12 mouse cellular contexts compared by ENCODE assay signal in genomic region chr19:53734845-53735244, GRCm38 (mm10). TPM values are rescaled to one million over a fixed set of nuclear protein-coding genes. Genes with fewer than 3 reads are reported as not detected.
DNase-seq lines count a peak whose midpoint lies in the region; ATAC-seq and TF ChIP-seq lines count a peak whose summit lies in the region.
"Had no signal": no experiment of that assay in that cellular context is flagged by ENCODE, and none has a peak within 500 bp of the region (broad histone marks: within the 10 kb centered on the region; RNA-seq: fewer than 3 reads in every experiment).

No protein-coding gene starts in this region.

- no peaks in the 10 kb centered on the region for H3K9me3 ChIP-seq in liver, embryonic 14.5 days (ENCODE audit: control insufficient read depth, low read length)
- H3K9me3 ChIP-seq: megakaryocyte, embryonic 14.5 days had no signal

- no peak for TF ChIP-seq EP300 in liver, embryonic 14.5 days (IDR thresholded peaks at IDR 0.05; ENCODE audit: low read depth)

- H3K4me3 ChIP-seq in liver, embryonic 14.5 days (ENCODE audit: insufficient read depth in 1 of 2, low read depth in 2 of 2, low read length in 2 of 2) = no peak overlapping the region
- H3K4me3 ChIP-seq: megakaryocyte, embryonic 14.5 days had no signal

- no peak for TF ChIP-seq POLR2A in brain, embryonic 14.5 days (IDR thresholded peaks at IDR 0.05; ENCODE audit: borderline replicate concordance, extremely low read depth, insufficient read depth, insufficient read length, poor library complexity, severe bottlenecking)

- no peak overlapping the region for H3K9ac ChIP-seq in liver, embryonic 14.5 days (replicated peaks)

- no peaks in the 10 kb centered on the region for H3K27me3 ChIP-seq in liver, embryonic 14.5 days (ENCODE audit: control insufficient read depth, insufficient read depth, low read length)

- peak; percentile 63 for TF ChIP-seq CTCF in liver, embryonic 14.5 days (IDR thresholded peaks at IDR 0.05; ENCODE audit: low read depth)
- peak; percentile 50; the same call in 1 of the 2 replicates for TF ChIP-seq CTCF in brain, embryonic 14.5 days (IDR thresholded peaks at IDR 0.05; ENCODE audit: borderline replicate concordance, extremely low read depth, insufficient read depth, insufficient read length)

- 48% methylated on average over 5 of the region's 5 CpGs for WGBS in liver, embryonic 14.5 days (ENCODE audit: insufficient replicate concordance)

- H3K27ac ChIP-seq in liver, embryonic 14.5 days = no peak overlapping the region

- peak; percentile 38 for DNase-seq in adrenal gland, postnatal 14 days
- no peak for DNase-seq in adrenal gland, adult 2 months
- DNase-seq in liver, embryonic 14.5 days (ENCODE audit: low read depth in 3 of 3, low spot score in 3 of 3) = no peak
- DNase-seq in liver = no peak
- DNase-seq in A20 (ENCODE audit: low read depth, low spot score) = peak; percentile 33
- no peak for DNase-seq in brain, embryonic 14.5 days (ENCODE audit: low read depth)
- no peak for DNase-seq in right cerebral cortex, postnatal 4 days
- DNase-seq in gastrocnemius, postnatal 36 days = no peak
- DNase-seq: cerebellum, adult 11-12 months; right cerebral cortex, postnatal 25 days had no signal

- intact Hi-C loops in gastrocnemius, postnatal 36 days (cut with DNase I) = no loop called here

- no peak overlapping the region for H3K4me2 ChIP-seq in liver, embryonic 14.5 days (ENCODE audit: low read depth)

- H3K36me3 ChIP-seq in liver, embryonic 14.5 days (replicated peaks; ENCODE audit: control insufficient read depth, insufficient read depth, low read depth) = no peaks in the 10 kb centered on the region

- H3K4me1 ChIP-seq in liver, embryonic 14.5 days (replicated peaks; ENCODE audit: control insufficient read depth in 2 of 2, insufficient read depth in 2 of 2, low read length in 1 of 2) = peaks cover 0 to 3% of the 10 kb centered on the region in 2 experiments; a peak in 1 of 4 replicates

- ATAC-seq in liver, embryonic 14.5 days (ENCODE audit: insufficient read depth) = no peak
- ATAC-seq: inflammation-experienced regulatory T-cells, adult 6 months had no signal

RNA-seq across cellular contexts. Expression of gene Rbm20, which starts 57.7 kb away (rescaled TPM):
- total RNA-seq in adrenal gland, postnatal 14 days (2021) = 1.3 TPM in 2 replicates
- 1 to 10 TPM; 1.2 to 2.0 TPM for total RNA-seq in adrenal gland, adult 2 months (2021)
- 0.49 and 1.0 TPM in 2 replicates for polyA plus RNA-seq in adrenal gland, adult 2 months (2012; rRNA removed)
- 0.04 and 0.08 TPM in 2 replicates for polyA plus RNA-seq in liver, embryonic 14.5 days (2012; rRNA removed)
- polyA plus RNA-seq in liver, embryonic 14.5 days (2014; fragmentation: Nextera tagmentation; extraction: Ambion mirVana) = 0.18 TPM in 2 replicates
- 1.5 and 3.8 TPM in 2 replicates for polyA plus RNA-seq in brain, embryonic 14.5 days (2012; rRNA removed)
- total RNA-seq in gastrocnemius, postnatal 36 days (2021) = 10 to 100 TPM; 73.8 to 83.8 TPM

Comparison
In these comparisons a context has a peak if more than half of its experiments do, and no peak if none do; other contexts are left out.
1. DNase-seq: peak in adrenal gland, postnatal 14 days (single experiment) and A20 (single experiment); none in adrenal gland, adult 2 months (single experiment), liver, embryonic 14.5 days (0 of 3), liver (single experiment), brain, embryonic 14.5 days (single experiment), right cerebral cortex, postnatal 4 days (single experiment) and gastrocnemius, postnatal 36 days (0 of 2).
2. RNA of gene Rbm20, which starts 57.7 kb away (total RNA-seq): 73.8 to 83.8 TPM in gastrocnemius, postnatal 36 days; 1.2 to 2.0 TPM in adrenal gland, adult 2 months and 1.3 TPM in adrenal gland, postnatal 14 days; every median in the first group is over 10 times any median in the second.